Mouse (Mus musculus) adrenal gland, postnatal 10 days (tissue): ENCODE results near the gene Satb2. TPM values are rescaled to one million over a fixed set of nuclear protein-coding genes. Genes with fewer than 3 reads are reported as not detected.
A peak's percentile ranks its signal among the peaks of the same experiment; 100 is the strongest.

ENCODE experiments used
- DNase-seq: peaks from one replicate; pipeline ENCODE4 v3.0.0; 2021; ENCODE audit warnings: mixed read lengths
- long read RNA-seq, 2 experiments: library from polyadenylated mRNA; stranded (forward); transcript quantifications; one replicate each; pipeline ENCODE4 v2.0.0; 2021
- total RNA-seq, 2 experiments: library from RNA; stranded (reverse); gene quantifications; 2 replicates each; pipeline ENCODE4 v1.2.3; 2021

Gene Satb2
- total RNA-seq = 1 to 10 TPM; 1.2 to 3.6 TPM
- long read RNA-seq, experiment 1 = 0 reads
- long read RNA-seq, experiment 2 = 0 reads

- no peak for DNase-seq
Measured at GRCm38 (mm10) chr1:56978151-56978700, at the start of gene Satb2. TSS of gene Satb2 (minus strand) at chr1:56978650.

- no peak for DNase-seq
Measured at GRCm38 (mm10) chr1:57018941-57019340, 40.5 kb upstream of the Satb2 start.

GRCm38 (mm10) chr1:57013856-57014255 is 35.4 kb upstream of the Satb2 start:
- no peak for DNase-seq

GRCm38 (mm10) chr1:57009171-57009570 is 30.7 kb upstream of the Satb2 start:
- DNase-seq = no peak

- DNase-seq = no peak
Measured at GRCm38 (mm10) chr1:56995041-56995440, 16.6 kb upstream of the Satb2 start.

- no peak for DNase-seq
Measured at GRCm38 (mm10) chr1:56992310-56992709, 13.9 kb upstream of the Satb2 start.

GRCm38 (mm10) chr1:56991613-56992012 is 13.2 kb upstream of the Satb2 start:
- DNase-seq = no peak

GRCm38 (mm10) chr1:56984483-56984810 is 6.0 kb upstream of the Satb2 start:
- no peak for DNase-seq

- DNase-seq = no peak
Measured at GRCm38 (mm10) chr1:56983771-56984482, 5.5 kb upstream of the Satb2 start.

- no peak for DNase-seq
Measured at GRCm38 (mm10) chr1:56983100-56983590, 4.7 kb upstream of the Satb2 start.

GRCm38 (mm10) chr1:56982631-56983030 is 4.2 kb upstream of the Satb2 start:
- no peak for DNase-seq

- no peak for DNase-seq
Measured at GRCm38 (mm10) chr1:56981947-56982555, 3.6 kb upstream of the Satb2 start.

GRCm38 (mm10) chr1:56981508-56981907 is 3.1 kb upstream of the Satb2 start:
- no peak for DNase-seq

- no peak for DNase-seq
Measured at GRCm38 (mm10) chr1:56980631-56981275, 2.3 kb upstream of the Satb2 start.

GRCm38 (mm10) chr1:56979531-56980395 is 1.3 kb upstream of the Satb2 start:
- no peak for DNase-seq

GRCm38 (mm10) chr1:56977201-56978100 is 999 bp downstream of the Satb2 start:
- DNase-seq = peak; percentile 77

- DNase-seq = no peak
Measured at GRCm38 (mm10) chr1:56976825-56977104, 1.7 kb downstream of the Satb2 start.

- DNase-seq = no peak
Measured at GRCm38 (mm10) chr1:56976044-56976824, 2.2 kb downstream of the Satb2 start.

GRCm38 (mm10) chr1:56975546-56975945 is 2.9 kb downstream of the Satb2 start:
- no peak for DNase-seq

GRCm38 (mm10) chr1:56974187-56974586 is 4.3 kb downstream of the Satb2 start:
- no peak for DNase-seq

- no peak for DNase-seq
Measured at GRCm38 (mm10) chr1:56973593-56973950, 4.9 kb downstream of the Satb2 start.
